Mouse (Mus musculus) intestine, postnatal 0 days (tissue): Measurements from ENCODE around the gene Sytl4. TPM values are rescaled to one million over a fixed set of nuclear protein-coding genes. Genes with fewer than 3 reads are reported as not detected.
A peak's percentile ranks its signal among the peaks of the same experiment; 100 is the strongest.

Experiments
- ATAC-seq: fragments of 200-750 bp; cut with Nextera tagmentation; 2 replicates; pipeline ENCODE4 v1.8.0; 2017; ENCODE audit warnings: mild to moderate bottlenecking, moderate TSS enrichment, moderate library complexity
- H3K27ac ChIP-seq: fragments of 300-500 bp; sonication (generic); 2 replicates; pipeline ENCODE4 v1.5.1; 2014; ENCODE audit warnings: mild to moderate bottlenecking, low read depth, low read length, moderate library complexity
- H3K27me3 ChIP-seq: fragments of 300-500 bp; sonication (generic); replicated peaks from 2 replicates; pipeline ENCODE4 v1.6.1; 2014; ENCODE audit warnings: low read length, mixed read lengths; ENCODE audit not compliant: control insufficient read depth, insufficient read depth
- H3K36me3 ChIP-seq: fragments of 300-500 bp; sonication (generic); 2 replicates; pipeline ENCODE4 v1.6.1; 2014; ENCODE audit warnings: mild to moderate bottlenecking, moderate library complexity; ENCODE audit not compliant: control insufficient read depth, insufficient read depth
- H3K4me1 ChIP-seq: fragments of 300-500 bp; sonication (generic); replicated peaks from 2 replicates; pipeline ENCODE4 v1.6.1; 2014; ENCODE audit warnings: antibody characterized with exemption, low read length, mixed read lengths; ENCODE audit not compliant: control insufficient read depth, insufficient read depth
- H3K4me2 ChIP-seq: fragments of 300-500 bp; sonication (generic); replicated peaks from 2 replicates; pipeline ENCODE4 v1.6.1; 2014; ENCODE audit warnings: low read depth, mild to moderate bottlenecking, moderate library complexity
- H3K4me3 ChIP-seq: fragments of 300-500 bp; sonication (generic); 2 replicates; pipeline ENCODE4 v1.5.1; 2014; ENCODE audit warnings: low read depth, low read length
- H3K9ac ChIP-seq: fragments of 300-500 bp; sonication (generic); 2 replicates; pipeline ENCODE4 v1.6.1; 2014; ENCODE audit warnings: mild to moderate bottlenecking, low read depth, low read length
- H3K9me3 ChIP-seq: fragments of 300-500 bp; sonication (generic); 2 replicates; pipeline ENCODE4 v1.6.1; 2016; ENCODE audit warnings: mixed run types; ENCODE audit not compliant: control insufficient read depth
- CTCF ChIP-seq: sonication (generic); IDR thresholded peaks from 2 replicates; pipeline ENCODE4 v1.5.1; 2016; ENCODE audit warnings: low read depth, mild to moderate bottlenecking, control low read depth, antibody characterized with exemption, moderate library complexity
- WGBS: fragments of 180-500 bp; shearing (Covaris S2); extraction: QIAGEN DNeasy Blood & Tissue Kit; methylation state at CpG from one replicate; pipeline ENCODE4 v1.1.7; 2014; 5-methylcytosine and 5-hydroxymethylcytosine counted together
- polyA plus RNA-seq: library from polyadenylated mRNA; unstranded; fragments of >200 nt; fragmentation: Nextera tagmentation; extraction: Ambion mirVana; gene quantifications from 2 replicates; pipeline ENCODE4 v1.2.1, GENCODE M21; 2015

The Sytl4 gene
- polyA plus RNA-seq, 1 experiment from 2014 or later: 0.83 TPM

DNA sequence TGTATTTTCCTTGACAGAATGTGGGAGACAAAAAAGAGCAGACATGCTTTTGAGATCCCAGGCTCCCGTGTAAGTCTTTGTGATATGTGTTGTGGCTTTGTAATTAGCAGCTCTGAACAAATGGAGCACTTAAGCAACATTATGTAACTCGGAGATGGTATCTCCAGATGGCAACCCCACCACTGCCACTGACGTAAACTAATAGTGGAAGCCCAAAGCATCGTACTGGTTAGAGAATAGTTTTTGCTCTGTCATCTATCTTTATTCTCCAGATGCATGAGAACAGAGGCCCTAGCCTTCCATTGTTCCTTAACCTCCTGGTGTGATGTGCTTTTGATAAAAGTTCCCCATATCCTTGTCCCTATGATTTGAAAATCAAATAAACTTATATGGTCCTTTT lies 60.4 kb downstream of the Sytl4 start:
- Histone ChIP-seq H3K4me3 (no peak overlapping the region), H3K27ac (no peak overlapping the region), H3K4me1 (no peaks in the 10 kb centered on the region), H3K4me2 (no peak overlapping the region), H3K9ac (no peak overlapping the region), H3K27me3 (no peaks in the 10 kb centered on the region), H3K9me3 (no peaks in the 10 kb centered on the region), H3K36me3 (no peaks in the 10 kb centered on the region)
- no peak for ATAC-seq
- no peak for TF ChIP-seq CTCF
- 78% methylated on average over 4 of the region's 4 CpGs for WGBS

DNA sequence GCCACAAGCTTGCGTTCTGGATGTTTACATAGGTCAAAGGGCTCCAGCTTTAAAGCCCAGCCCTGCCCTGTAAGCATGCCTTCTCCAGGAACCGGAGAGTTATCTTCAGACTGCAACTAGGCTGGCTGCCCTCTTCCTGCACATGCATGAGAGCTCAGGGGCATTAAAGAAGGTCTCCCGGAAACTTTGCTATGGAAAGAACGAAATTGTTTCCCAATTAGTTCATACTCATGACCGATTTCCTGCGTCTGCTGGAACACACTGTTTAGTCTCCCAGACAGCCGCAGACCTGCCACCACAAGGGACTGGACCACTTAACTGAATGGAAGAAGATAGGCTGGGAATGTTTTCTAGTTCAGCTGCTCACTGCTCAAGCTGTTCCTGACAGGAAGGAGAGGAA lies 67.4 kb downstream of the Sytl4 start:
- no peak for ATAC-seq
- WGBS: 30% methylated on average over 7 of the region's 7 CpGs

DNA sequence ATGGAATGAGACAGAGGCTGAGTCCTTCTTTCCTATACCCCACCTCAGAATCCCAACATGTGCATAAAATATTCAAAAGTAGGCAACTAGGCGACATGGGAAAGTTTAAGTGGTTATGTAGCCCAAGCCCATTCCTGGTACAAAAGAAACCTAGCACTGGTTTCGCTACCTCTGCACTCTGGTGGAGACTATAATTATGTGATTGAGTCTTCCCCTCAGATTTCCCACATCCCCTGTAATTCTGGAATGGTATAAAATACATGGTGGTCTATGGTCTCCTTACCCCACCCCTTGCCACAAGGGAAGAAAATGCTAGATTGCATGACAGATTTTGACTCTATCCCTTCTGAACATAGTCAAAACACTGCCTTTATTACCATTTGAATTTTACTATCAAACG lies 68.6 kb downstream of the Sytl4 start:
- Histone ChIP-seq H3K36me3 (no peaks in the 10 kb centered on the region), H3K27me3 (no peaks in the 10 kb centered on the region), H3K27ac (no peak overlapping the region), H3K4me1 (no peaks in the 10 kb centered on the region), H3K9ac (no peak overlapping the region), H3K9me3 (no peaks in the 10 kb centered on the region), H3K4me3 (no peak overlapping the region), H3K4me2 (no peak overlapping the region)
- no peak for ATAC-seq
- WGBS: 79% methylated on average over 3 of the region's 3 CpGs
- no peak for TF ChIP-seq CTCF

More for the DNA sequence above, 67.4 kb downstream of the Sytl4 start:
- Histone ChIP-seq H3K36me3 (no peaks in the 10 kb centered on the region), H3K27me3 (no peaks in the 10 kb centered on the region), H3K4me1 (no peaks in the 10 kb centered on the region), H3K4me2 (no peak overlapping the region; the same call in 1 of the 2 replicates), H3K9me3 (no peaks in the 10 kb centered on the region), H3K27ac (no peak overlapping the region), H3K4me3 (no peak overlapping the region), H3K9ac (no peak overlapping the region)
- no peak for TF ChIP-seq CTCF

DNA sequence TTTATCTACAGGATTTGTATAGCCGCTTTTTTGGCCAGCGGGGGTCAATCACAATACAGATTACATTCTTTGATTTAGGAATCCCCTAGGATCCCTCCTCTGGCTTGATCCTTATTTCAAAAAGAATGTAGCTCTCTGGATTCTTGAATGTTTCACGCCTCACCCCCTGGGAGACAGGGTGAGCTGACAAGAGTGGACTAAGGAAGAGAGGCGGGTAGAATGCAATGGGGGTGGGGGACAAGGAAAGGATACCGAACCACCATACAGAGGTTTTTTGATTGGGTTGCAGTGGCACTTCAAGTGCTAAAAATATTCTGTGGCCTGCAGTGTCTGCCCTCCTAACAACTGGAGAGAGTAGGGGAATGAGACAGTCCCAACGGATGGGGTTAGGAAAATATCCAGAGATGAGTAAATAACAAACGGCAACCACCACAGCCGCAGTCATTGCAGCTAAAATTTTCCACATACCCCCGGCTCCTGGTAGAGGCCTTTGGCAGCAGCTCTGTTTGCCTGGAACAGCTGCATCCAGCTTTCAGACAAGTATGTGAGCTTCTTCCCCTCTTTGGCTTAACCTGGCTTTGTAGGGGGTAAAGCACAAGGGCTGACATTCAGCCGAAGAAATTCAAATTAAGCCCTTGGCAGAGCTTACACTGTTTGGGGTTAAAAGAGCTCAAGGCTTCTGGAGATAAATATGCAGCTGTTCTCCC lies 70.1 kb downstream of the Sytl4 start:
- H3K4me2 ChIP-seq: no peak overlapping the region
- WGBS: 50% methylated on average over 10 of the region's 10 CpGs
- no peaks in the 10 kb centered on the region for H3K9me3 ChIP-seq
- no peak overlapping the region for H3K9ac ChIP-seq
- H3K36me3 ChIP-seq: no peaks in the 10 kb centered on the region
- no peak overlapping the region for H3K4me3 ChIP-seq
- no peak overlapping the region for H3K27ac ChIP-seq
- no peak for ATAC-seq
- H3K4me1 ChIP-seq: no peaks in the 10 kb centered on the region
- H3K27me3 ChIP-seq: no peaks in the 10 kb centered on the region
- no peak for TF ChIP-seq CTCF

DNA sequence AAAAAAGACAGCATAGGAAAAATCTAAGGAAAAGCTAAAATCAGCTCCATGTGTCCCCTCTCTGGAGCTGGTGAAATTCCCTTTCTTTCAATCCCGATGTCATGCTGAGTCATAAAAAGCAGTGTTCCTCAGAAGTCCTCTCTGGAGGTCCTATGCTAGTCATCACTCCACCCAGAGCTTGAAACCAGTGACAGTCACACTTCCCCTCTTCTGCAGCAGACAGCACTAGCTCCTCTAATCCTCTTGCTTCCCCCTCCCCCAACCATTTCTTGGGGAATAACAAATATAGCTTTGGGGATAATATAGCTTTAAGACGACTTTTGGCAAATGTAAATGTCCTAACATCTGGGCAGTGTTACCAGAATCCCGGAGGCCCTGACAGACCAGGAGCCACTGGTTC lies 73.4 kb downstream of the Sytl4 start, which contains the start of gene Srpx2:
Srpx2 (plus strand) TSS at position 166 of the 400 bp plus-strand sequence.
- Histone ChIP-seq H3K36me3 (no peaks in the 10 kb centered on the region), H3K27me3 (no peaks in the 10 kb centered on the region), H3K4me1 (no peaks in the 10 kb centered on the region), H3K27ac (no peak within 1 kb of the TSS), H3K4me3 (no peak within 1 kb of the TSS), H3K4me2 (no peak within 1 kb of the TSS; the same call in 1 of the 2 replicates), H3K9me3 (no peaks in the 10 kb centered on the region), H3K9ac (no peak within 1 kb of the TSS)
- no peak for TF ChIP-seq CTCF
- WGBS: 35% methylated on average over 3 of the region's 3 CpGs
- ATAC-seq: no peak

DNA sequence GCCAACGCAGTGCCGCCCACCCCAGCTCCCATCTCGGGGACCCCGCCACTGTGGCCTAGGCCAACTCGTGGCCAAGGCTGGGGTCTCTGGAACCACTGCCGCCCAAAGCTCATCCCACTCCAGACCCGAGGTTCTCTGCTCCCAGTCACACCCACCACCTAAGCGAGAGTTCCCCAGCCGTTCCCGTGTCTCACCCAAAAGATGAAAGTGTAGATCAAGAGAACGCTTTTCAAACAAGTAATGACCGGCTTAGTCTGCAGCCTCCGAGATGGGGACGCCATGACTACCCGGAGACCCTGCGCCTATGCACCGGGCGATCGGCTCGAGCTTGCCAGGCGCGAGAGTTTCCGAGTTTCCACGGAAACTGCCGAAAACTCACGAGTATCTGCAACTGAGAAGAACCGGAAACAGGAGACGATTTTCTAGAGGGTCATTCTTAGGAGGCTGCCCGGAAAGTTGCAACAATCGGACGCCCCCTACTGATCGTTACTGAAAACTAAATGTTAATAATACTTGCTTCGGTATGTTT lies 83.5 kb downstream of the Sytl4 start, which contains the start of gene Tspan6:
Tspan6 (minus strand) TSS at position 416 of the 529 bp plus-strand sequence.
- Histone ChIP-seq H3K36me3 (0 out of 2 replicates have a peak, but pooled peaks cover 4% of the 10 kb centered on the region), H3K27ac (no peak within 1 kb of the TSS), H3K9ac (peak within 1 kb of the TSS; percentile 55), H3K27me3 (no peaks in the 10 kb centered on the region), H3K9me3 (no peaks in the 10 kb centered on the region), H3K4me2 (peak within 1 kb of the TSS; percentile 73), H3K4me1 (no peaks in the 10 kb centered on the region), H3K4me3 (peak within 1 kb of the TSS; percentile 54)
- peak; percentile 64 for TF ChIP-seq CTCF
- WGBS: 32% methylated on average over 33 of the region's 33 CpGs
- peak; percentile 61; the same call in 1 of the 2 replicates for ATAC-seq
